Mouse (Mus musculus) cerebellum, adult 2 months (tissue): ENCODE results near the gene 6030458C11Rik.

Experiments
- CTCF ChIP-seq: fragments of 200-500 bp; IDR thresholded peaks from 2 replicates; pipeline ENCODE4 v1.5.1; 2011; ENCODE audit warnings: low read depth, mild to moderate bottlenecking, control low read depth, low read length, moderate library complexity, borderline replicate concordance; ENCODE audit not compliant: insufficient read depth
- POLR2A ChIP-seq: fragments of 200-500 bp; IDR thresholded peaks from 2 replicates; pipeline ENCODE4 v1.6.1; 2011; ENCODE audit warnings: low read length, control low read depth, borderline replicate concordance; ENCODE audit not compliant: insufficient read depth

DNA sequence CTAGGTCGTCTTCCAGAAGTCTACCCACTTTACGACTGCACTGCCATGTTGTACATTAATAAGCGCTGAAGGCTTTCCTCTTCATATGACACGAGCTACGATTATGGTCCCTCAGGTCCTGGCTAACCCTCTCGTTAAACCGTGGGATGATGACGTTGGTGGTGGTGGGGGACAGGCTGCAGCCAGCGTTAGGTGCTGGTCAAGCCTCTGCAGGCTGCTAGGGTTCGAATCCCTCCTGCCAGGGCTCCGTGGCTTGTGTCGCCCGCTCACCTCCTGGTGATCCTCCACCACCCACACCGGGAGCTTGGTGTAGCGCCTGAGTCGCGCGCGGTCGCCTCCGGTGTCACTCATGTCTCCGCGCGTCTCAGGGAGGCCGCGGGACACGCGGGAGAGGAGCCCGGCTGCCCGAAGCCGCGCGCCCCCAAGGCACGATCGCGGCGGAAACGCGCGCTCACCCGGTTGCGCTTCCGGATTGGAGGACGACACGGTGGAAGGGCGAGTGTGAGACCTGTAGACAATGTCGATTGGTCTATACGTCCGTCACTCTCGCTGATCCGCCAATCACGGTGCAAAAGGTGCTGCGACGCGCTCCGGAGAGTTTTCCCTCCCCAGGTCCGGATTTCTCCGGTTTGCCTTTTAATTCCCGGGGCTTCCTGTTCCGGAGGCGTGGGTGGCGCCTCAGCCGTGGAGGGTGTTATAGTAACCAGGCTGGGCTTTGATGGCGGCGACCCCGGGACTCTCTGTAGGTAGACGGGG, at the start of gene 6030458C11Rik, which contains the start of gene Drosha:
- TF ChIP-seq CTCF (no peak), POLR2A (peak; percentile 80)
